ENCODE assay signal across 17 mouse cellular contexts in genomic region chr16:90170676-90171075, GRCm38 (mm10).
"Had no signal": no experiment of that assay in that cellular context is flagged by ENCODE, and none has a peak within 500 bp of the region (broad histone marks: within the 10 kb centered on the region; RNA-seq: fewer than 3 reads in every experiment).

No protein-coding gene starts in this region.

- H3K36me3 ChIP-seq: midbrain, embryonic 10.5 days; midbrain, embryonic 13.5 days; midbrain, embryonic 15.5 days; neural tube, embryonic 13.5 days; neural tube, embryonic 15.5 days had no signal

- H3K9me3 ChIP-seq: midbrain, embryonic 10.5 days; midbrain, embryonic 13.5 days; midbrain, embryonic 15.5 days; neural tube, embryonic 13.5 days; neural tube, embryonic 15.5 days had no signal

- DNase-seq: lung, adult 18-20 months; lung, embryonic 14.5 days; lung, postnatal 10 days; lung, postnatal 4 days; right cerebral cortex, adult 18-20 months; right cerebral cortex, postnatal 25 days; right cerebral cortex, postnatal 4 days; spleen, adult 18-20 months; thymus, adult 18-20 months; thymus, postnatal 14 days; thymus, postnatal 36 days had no signal

- H3K27me3 ChIP-seq: midbrain, embryonic 13.5 days; midbrain, embryonic 15.5 days; neural tube, embryonic 15.5 days had no signal

- H3K9ac ChIP-seq: lung, embryonic 14.5 days; midbrain, embryonic 13.5 days; midbrain, embryonic 15.5 days; neural tube, embryonic 13.5 days; neural tube, embryonic 15.5 days had no signal

- H3K4me1 ChIP-seq: neural tube, embryonic 13.5 days; neural tube, embryonic 15.5 days had no signal

- H3K4me3 ChIP-seq: midbrain, embryonic 10.5 days; midbrain, embryonic 13.5 days; midbrain, embryonic 15.5 days; myocyte; neural tube, embryonic 13.5 days; neural tube, embryonic 15.5 days had no signal

- H3K4me2 ChIP-seq: lung, embryonic 14.5 days; midbrain, embryonic 13.5 days; neural tube, embryonic 13.5 days; neural tube, embryonic 15.5 days had no signal

- H3K27ac ChIP-seq: midbrain, embryonic 10.5 days; midbrain, embryonic 13.5 days; neural tube, embryonic 13.5 days; neural tube, embryonic 15.5 days had no signal
